Mouse (Mus musculus): ENCODE data around the gene Prkch. TPM values are rescaled to one million over a fixed set of nuclear protein-coding genes. Genes with fewer than 3 reads are reported as not detected.

Gene Prkch
- total RNA-seq, 2 experiments from 2014 or later = 2.4 to 2.5 TPM

DNA sequence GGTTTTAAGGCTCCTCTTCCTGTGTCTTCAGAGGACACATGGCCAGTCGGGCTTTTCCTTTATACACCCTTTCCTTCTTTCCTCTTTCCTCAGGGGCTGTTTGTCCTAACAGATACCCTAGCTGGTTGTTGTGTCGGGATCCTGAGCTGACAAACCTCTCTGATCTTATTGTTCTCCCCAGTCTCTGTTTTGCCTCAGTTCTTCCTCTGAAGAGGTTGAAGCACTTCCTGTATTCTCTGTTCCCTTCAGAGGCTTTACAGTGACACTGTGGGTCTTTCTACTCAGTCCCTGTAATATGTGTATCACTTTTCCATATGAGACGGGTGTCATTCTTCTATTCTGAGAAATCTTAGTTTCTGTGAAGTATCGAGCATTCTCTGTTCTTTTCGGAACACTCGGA is 6.5 kb upstream of the Prkch start:
- ATAC-seq (replicated peaks; ENCODE audit: low FRiP score, poor library complexity, severe bottlenecking) = no peak

DNA sequence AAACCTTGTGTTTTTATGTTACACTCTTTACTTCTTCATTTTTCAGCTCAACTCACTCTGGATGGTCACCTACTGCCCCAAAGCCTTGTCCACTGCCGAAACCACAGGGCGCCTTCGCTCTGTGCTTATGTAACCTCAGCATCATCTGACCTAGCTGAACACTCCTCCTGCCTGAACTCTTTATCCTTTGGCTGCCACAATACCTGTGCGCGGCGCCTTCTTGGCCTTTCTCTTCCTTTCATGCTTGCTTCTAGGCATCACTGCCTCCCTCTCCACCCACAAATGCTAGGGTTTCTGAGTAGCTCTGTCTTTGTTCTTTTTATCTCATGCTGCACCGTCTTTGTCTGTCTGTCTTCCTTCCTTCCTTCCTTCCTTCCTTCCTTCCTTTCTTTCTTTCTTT is 3.8 kb upstream of the Prkch start:
- ATAC-seq (replicated peaks; ENCODE audit: low FRiP score, poor library complexity, severe bottlenecking) = no peak

- ATAC-seq (replicated peaks; ENCODE audit: low FRiP score, poor library complexity, severe bottlenecking) = no peak
These were observed 1.3 kb upstream of the Prkch start for GRCm38 (mm10) chr12:73583318-73583717.

- ATAC-seq (replicated peaks; ENCODE audit: low FRiP score, poor library complexity, severe bottlenecking) = no peak
These were observed 585 bp upstream of the Prkch start for GRCm38 (mm10) chr12:73583813-73584609.

- ATAC-seq (replicated peaks; ENCODE audit: low FRiP score, poor library complexity, severe bottlenecking) = no peak
These were observed 725 bp downstream of the Prkch start for GRCm38 (mm10) chr12:73585241-73585801.

DNA sequence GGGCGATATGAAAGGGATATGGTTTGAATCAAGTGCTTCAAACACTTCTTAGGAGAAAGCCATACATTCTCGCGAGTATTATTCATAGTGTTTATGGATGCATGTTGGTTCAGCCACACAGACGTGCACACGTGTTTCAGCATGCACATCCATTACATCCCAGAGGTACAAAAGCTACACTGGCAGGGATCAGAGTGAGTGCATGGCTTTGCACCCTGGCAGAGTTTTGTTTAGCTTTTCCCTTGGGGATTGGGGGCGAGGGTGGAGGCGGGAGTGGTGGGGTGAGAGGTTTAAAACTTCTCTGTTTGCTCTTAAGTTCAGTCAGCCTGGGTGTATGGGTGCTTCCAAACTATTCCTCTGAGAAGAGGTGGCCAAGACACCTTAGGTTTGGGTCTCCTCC is 1.3 kb downstream of the Prkch start:
- ATAC-seq (replicated peaks; ENCODE audit: low FRiP score, poor library complexity, severe bottlenecking) = no peak

DNA sequence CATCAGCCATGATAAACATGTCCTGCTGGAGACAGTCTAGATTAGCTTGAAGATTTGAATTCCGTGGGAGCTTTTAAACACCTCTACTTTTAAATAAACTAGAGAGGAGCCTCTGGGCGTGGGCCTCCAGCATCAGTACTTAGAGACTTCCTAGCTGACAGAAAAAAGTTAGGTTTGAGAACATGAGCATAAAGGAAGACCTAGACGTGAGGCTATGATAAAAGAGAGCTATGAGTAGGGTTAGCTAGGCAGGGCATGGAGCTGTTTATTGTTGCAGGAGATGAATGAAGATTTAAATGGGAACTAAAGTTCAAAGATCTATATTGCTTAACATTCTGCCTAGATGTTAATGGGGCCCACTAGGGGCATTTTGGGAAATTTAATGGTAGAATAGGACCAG is 2.7 kb downstream of the Prkch start:
- ATAC-seq (replicated peaks; ENCODE audit: low FRiP score, poor library complexity, severe bottlenecking) = no peak

GRCm38 (mm10) chr12:73590627-73591276 is 6.2 kb downstream of the Prkch start:
- ATAC-seq (replicated peaks; ENCODE audit: low FRiP score, poor library complexity, severe bottlenecking) = no peak

DNA sequence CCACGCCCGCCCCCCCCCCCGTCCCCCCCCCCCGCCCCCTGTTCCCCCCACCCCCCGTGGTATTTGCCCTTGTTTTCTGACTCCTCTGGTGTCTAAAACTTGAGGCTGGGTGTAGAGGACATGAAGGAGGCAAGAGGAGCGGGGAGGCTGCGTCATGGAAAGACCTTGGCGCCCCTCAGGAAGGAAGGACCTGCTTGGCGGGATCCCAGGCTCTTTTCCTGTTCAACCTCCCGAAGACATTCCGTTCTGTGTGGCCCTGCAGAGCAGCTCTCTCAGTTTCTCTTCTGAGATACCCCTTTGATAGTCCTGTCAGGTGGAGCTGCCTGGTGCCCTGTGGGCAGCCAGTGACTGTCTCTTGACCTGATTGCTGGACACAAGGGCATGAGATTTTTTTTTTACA is 7.0 kb downstream of the Prkch start:
- ATAC-seq (replicated peaks; ENCODE audit: low FRiP score, poor library complexity, severe bottlenecking) = no peak

- no peak for ATAC-seq (replicated peaks; ENCODE audit: low FRiP score, poor library complexity, severe bottlenecking)
These were observed 8.6 kb downstream of the Prkch start for GRCm38 (mm10) chr12:73593021-73593798.

GRCm38 (mm10) chr12:73594177-73594745 is 9.7 kb downstream of the Prkch start:
- ATAC-seq (replicated peaks; ENCODE audit: low FRiP score, poor library complexity, severe bottlenecking) = no peak

DNA sequence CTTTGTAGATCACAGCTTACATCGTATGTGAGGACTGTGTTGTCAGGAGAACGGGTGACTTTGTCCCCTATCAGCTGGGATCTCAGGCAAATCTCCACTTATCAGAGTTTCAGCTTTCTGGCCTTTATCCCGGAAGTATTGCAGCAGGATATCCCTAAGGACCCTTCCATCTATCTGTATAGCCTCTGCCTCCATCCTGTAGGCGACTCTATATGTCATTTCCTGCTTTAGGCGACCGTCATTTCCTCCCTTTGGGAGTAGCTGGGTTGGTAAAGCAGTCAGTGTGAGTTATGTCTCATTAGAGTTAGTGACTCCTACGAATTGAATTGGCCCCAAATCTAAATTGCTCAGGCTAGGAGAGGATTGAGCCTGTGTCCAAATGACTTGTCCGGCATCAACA is 10.6 kb downstream of the Prkch start:
- ATAC-seq (replicated peaks; ENCODE audit: low FRiP score, poor library complexity, severe bottlenecking) = no peak

DNA sequence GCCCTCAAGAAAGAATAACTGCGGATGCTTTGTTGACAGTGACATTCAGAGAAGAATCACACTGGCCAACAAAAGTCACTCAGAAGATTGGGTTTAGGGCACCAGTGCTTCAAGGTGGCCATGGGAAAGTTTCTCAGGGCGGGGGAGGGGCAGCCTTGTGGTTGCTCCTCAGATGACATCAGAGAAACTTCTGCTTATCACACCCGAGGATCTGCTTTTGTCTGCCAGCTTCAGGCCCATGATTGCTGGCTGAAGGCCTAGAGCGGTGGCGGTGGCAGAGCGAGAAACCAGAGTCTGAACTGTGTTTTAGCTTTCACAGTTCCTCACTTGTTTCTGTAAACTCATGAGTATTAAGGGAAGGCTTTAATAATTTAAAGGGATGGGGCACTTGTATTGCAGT is 13.6 kb downstream of the Prkch start:
- no peak for ATAC-seq (replicated peaks; ENCODE audit: low FRiP score, poor library complexity, severe bottlenecking)

DNA sequence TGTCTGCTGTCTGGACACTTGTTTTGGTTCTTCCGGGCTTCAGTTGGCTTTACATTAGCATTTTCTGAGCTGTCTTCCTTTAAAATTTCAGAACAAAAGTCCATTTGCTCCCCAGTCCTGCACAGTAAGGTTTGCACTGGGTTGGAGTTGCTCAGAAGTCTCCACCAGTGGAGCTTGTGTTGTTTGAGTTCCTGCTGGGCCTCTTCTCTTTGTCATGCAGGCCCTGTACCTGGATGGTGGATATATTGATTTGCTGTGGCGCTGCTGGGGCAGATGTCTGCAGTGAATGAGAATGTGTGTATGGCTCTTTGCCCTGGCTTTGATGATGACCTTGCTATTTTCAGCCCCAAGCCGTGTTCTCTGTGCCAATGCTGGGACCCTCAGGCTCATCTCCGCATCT is 15.9 kb downstream of the Prkch start:
- ATAC-seq (replicated peaks; ENCODE audit: low FRiP score, poor library complexity, severe bottlenecking) = no peak

DNA sequence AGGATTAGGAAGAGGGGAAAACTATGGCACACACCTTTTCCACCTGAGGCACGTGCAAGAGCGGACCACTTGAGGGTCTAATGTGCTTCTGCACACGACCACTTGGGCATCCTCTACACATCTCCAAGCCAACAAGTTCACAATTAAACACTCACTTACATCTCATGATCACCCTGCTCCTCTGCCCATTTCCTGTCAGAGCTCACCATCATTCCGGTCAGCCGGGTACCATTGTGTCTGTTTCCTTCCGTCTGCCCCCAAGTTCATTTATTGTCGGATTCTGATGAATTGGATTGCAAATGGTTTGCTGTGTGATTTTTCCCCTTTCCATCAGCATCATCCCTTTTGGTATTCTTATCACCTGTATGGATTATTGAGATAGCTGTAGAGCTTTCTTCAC is 18.4 kb downstream of the Prkch start:
- ATAC-seq (replicated peaks; ENCODE audit: low FRiP score, poor library complexity, severe bottlenecking) = no peak

- ATAC-seq (replicated peaks; ENCODE audit: low FRiP score, poor library complexity, severe bottlenecking) = no peak
These were observed 19.1 kb downstream of the Prkch start for GRCm38 (mm10) chr12:73603653-73604052.

DNA sequence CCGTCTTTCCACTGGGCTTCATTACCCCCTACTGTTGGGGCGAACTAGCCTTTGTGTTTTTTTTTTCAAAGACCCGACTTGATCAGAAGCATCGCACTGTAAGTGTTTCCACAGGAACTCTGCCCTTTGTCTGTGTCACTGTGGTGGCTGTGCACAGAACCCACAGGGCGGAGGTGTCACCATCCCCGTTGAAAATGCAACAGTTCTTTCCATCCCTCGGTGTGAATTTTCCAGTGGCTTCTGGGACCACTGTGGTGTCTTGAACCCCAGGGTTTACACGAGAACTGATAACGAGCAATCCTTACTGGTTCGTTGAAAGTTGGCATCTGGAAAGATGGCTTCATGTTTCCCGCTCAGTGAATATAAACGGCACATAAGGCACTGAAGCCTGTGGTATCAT is 20.2 kb downstream of the Prkch start:
- no peak for ATAC-seq (replicated peaks; ENCODE audit: low FRiP score, poor library complexity, severe bottlenecking)

- no peak for ATAC-seq (replicated peaks; ENCODE audit: low FRiP score, poor library complexity, severe bottlenecking)
These were observed 20.6 kb downstream of the Prkch start for GRCm38 (mm10) chr12:73605174-73605573.

- ATAC-seq (replicated peaks; ENCODE audit: low FRiP score, poor library complexity, severe bottlenecking) = no peak
These were observed 22.9 kb downstream of the Prkch start for GRCm38 (mm10) chr12:73607381-73608064.

GRCm38 (mm10) chr12:73608065-73608397 is 23.4 kb downstream of the Prkch start:
- no peak for ATAC-seq (replicated peaks; ENCODE audit: low FRiP score, poor library complexity, severe bottlenecking)
